Mouse (Mus musculus) bone marrow macrophage, adult 2 months (primary cell): ENCODE results near the gene Exosc9. TPM values are rescaled to one million over a fixed set of nuclear protein-coding genes. Genes with fewer than 3 reads are reported as not detected.
A peak's percentile ranks its signal among the peaks of the same experiment; 100 is the strongest.

ENCODE experiments used
- H3K27ac ChIP-seq: 2 replicates; pipeline ENCODE4 v1.5.1; 2012; ENCODE audit warnings: low read depth, low read length; ENCODE audit not compliant: insufficient read depth
- H3K4me1 ChIP-seq: 2 replicates; pipeline ENCODE4 v1.6.1; 2012; ENCODE audit warnings: low read length; ENCODE audit not compliant: control insufficient read depth, insufficient read depth
- H3K4me3 ChIP-seq: 2 replicates; pipeline ENCODE4 v1.5.1; 2012; ENCODE audit warnings: mild to moderate bottlenecking, low read length, moderate library complexity; ENCODE audit not compliant: insufficient read depth
- CTCF ChIP-seq: IDR thresholded peaks from 2 replicates; pipeline ENCODE4 v1.5.1; 2012; ENCODE audit warnings: low read depth, mild to moderate bottlenecking, low read length, moderate library complexity
- POLR2A ChIP-seq: IDR thresholded peaks from 2 replicates; pipeline ENCODE4 v1.6.1; 2012; ENCODE audit warnings: mild to moderate bottlenecking, low read depth, low read length, borderline replicate concordance
- polyA plus RNA-seq: library from polyadenylated mRNA; stranded (reverse); fragments of >200 nt; gene quantifications from 2 replicates; pipeline ENCODE4 v1.2.4, GENCODE M21; 2012; ENCODE audit not compliant: missing spikeins, insufficient read depth, insufficient read length

The Exosc9 gene
- polyA plus RNA-seq, 1 experiment = 35.3 TPM

GRCm38 (mm10) chr3:36605894-36606783, 53.7 kb downstream of the Exosc9 start:
- TF ChIP-seq CTCF (no peak), POLR2A (no peak)
- no peak overlapping the region for H3K27ac ChIP-seq
- H3K4me1 ChIP-seq = no peaks in the 10 kb centered on the region
- no peak overlapping the region for H3K4me3 ChIP-seq

- H3K4me1 ChIP-seq = peaks cover 2% of the 10 kb centered on the region; the same call in 1 of the 2 replicates
- no peak overlapping the region for H3K27ac ChIP-seq
- no peak for TF ChIP-seq POLR2A
- no peak for TF ChIP-seq CTCF
- H3K4me3 ChIP-seq = peak overlapping the region; percentile 66
These were observed 60.3 kb downstream of the Exosc9 start for GRCm38 (mm10) chr3:36612687-36613086.

- no peak within 1 kb of the TSS for H3K27ac ChIP-seq
- no peak for TF ChIP-seq CTCF
- no peak for TF ChIP-seq POLR2A
- H3K4me3 ChIP-seq = peak within 1 kb of the TSS; percentile 66
- peaks cover 4% of the 10 kb centered on the region; the same call in 1 of the 2 replicates for H3K4me1 ChIP-seq
These were observed 60.9 kb downstream of the Exosc9 start, which contains the start of gene Bbs7 for GRCm38 (mm10) chr3:36613202-36613907. Gene Bbs7, minus strand, starts transcription at chr3:36613477.

- H3K27ac ChIP-seq = no peak overlapping the region
- peak overlapping the region; percentile 66; the same call in 1 of the 2 replicates for H3K4me3 ChIP-seq
- TF ChIP-seq POLR2A (no peak), CTCF (no peak)
- H3K4me1 ChIP-seq = peaks cover 4% of the 10 kb centered on the region; the same call in 1 of the 2 replicates
These were observed 61.5 kb downstream of the Exosc9 start for GRCm38 (mm10) chr3:36613908-36614255.

Other genes with a start within 250 kb of the Exosc9 start
- gene Anxa5, start 76.7 kb upstream of the Exosc9 start, polyA plus RNA-seq = 833 and 897 TPM in 2 replicates
- gene 1810062G17Rik, start 76.7 kb upstream of the Exosc9 start, polyA plus RNA-seq = not detected in 2 replicates
- not detected in 2 replicates for gene Gm11549, start 30.8 kb upstream of the Exosc9 start, polyA plus RNA-seq
- gene Ccna2, start 19.5 kb downstream of the Exosc9 start, polyA plus RNA-seq = 67.0 and 71.6 TPM in 2 replicates
- 7.2 and 10.3 TPM in 2 replicates for gene Bbs7, start 60.9 kb downstream of the Exosc9 start, polyA plus RNA-seq
- gene Trpc3, start 137.6 kb downstream of the Exosc9 start, polyA plus RNA-seq = not detected in 2 replicates